8 mouse cellular contexts compared by ENCODE assay signal in the genomic region with DNA sequence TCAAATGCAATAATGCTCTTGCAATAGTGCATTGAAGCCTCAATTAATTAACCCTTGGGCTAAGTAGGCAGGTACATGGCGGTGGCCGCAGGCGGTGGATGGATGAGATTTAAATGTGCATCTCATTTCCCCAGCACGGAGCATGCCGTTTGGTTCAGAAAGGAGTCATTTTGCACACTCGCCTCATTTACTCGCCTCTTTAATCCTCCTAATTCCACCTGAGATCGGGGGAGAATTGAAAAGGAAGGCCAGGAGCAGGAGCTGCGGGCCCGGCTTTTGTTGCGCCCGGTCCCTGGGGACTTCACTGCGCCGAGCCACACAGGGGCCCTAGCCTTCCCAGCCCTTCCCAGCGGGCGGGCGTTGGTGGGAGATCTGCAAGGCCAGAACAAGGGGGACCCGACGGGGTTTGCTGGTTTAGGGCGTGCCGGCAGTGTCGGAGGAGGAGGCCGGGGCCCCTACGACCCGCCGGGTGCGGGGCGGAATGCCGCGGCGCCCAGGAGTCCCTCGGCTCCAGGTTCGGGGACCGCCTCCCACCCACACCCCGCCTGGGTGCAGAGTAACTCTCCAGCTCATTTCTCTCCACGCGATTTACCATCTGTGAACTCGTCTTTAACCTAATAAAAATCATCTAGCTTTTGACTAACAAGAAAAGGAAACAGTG.
A peak's percentile ranks its signal among the peaks of the same experiment; 100 is the strongest.
DNase-seq lines count a peak whose midpoint lies in the region; ATAC-seq and TF ChIP-seq lines count a peak whose summit lies in the region.

No protein-coding gene starts in this region.

- H3K27me3 ChIP-seq in lung, postnatal 0 days (replicated peaks; ENCODE audit: insufficient read depth, low read length): peaks cover 28% of the 10 kb centered on the region; the same call in 1 of the 2 replicates
- H3K27me3 ChIP-seq in embryonic facial prominence, embryonic 15.5 days: peaks cover 59% of the 10 kb centered on the region
- H3K27me3 ChIP-seq in hindbrain, embryonic 15.5 days: peaks cover 80% of the 10 kb centered on the region
- peaks cover 77% of the 10 kb centered on the region for H3K27me3 ChIP-seq in neural tube, embryonic 11.5 days (ENCODE audit: control insufficient read depth, insufficient read depth, low read length)

- peak overlapping the region; percentile 29 for H3K4me2 ChIP-seq in lung, postnatal 0 days (replicated peaks; ENCODE audit: low read depth, low read length)
- peak overlapping the region; percentile 52 for H3K4me2 ChIP-seq in embryonic facial prominence, embryonic 15.5 days (replicated peaks)
- peak overlapping the region; percentile 46 for H3K4me2 ChIP-seq in hindbrain, embryonic 15.5 days
- H3K4me2 ChIP-seq in neural tube, embryonic 11.5 days (ENCODE audit: low read depth): peak overlapping the region; percentile 36

- TF ChIP-seq CTCF in lung, postnatal 0 days (IDR thresholded peaks at IDR 0.05): no peak

- 2% methylated on average over 38 of the region's 38 CpGs for WGBS in lung, postnatal 0 days
- 2% methylated on average over 38 of the region's 38 CpGs for WGBS in embryonic facial prominence, embryonic 15.5 days
- WGBS in hindbrain, embryonic 15.5 days: under 1% methylated on average over 38 of the region's 38 CpGs
- WGBS in neural tube, embryonic 11.5 days: under 1% methylated on average over 38 of the region's 38 CpGs

- no peaks in the 10 kb centered on the region for H3K36me3 ChIP-seq in lung, postnatal 0 days (ENCODE audit: insufficient read depth, low read length)
- no peaks in the 10 kb centered on the region for H3K36me3 ChIP-seq in embryonic facial prominence, embryonic 15.5 days
- no peaks in the 10 kb centered on the region for H3K36me3 ChIP-seq in hindbrain, embryonic 15.5 days
- no peaks in the 10 kb centered on the region for H3K36me3 ChIP-seq in neural tube, embryonic 11.5 days (ENCODE audit: control insufficient read depth, insufficient read depth, low read length)

- H3K9me3 ChIP-seq in lung, postnatal 0 days (ENCODE audit: low read length): no peaks in the 10 kb centered on the region
- H3K9me3 ChIP-seq in embryonic facial prominence, embryonic 15.5 days (replicated peaks): no peaks in the 10 kb centered on the region
- H3K9me3 ChIP-seq in hindbrain, embryonic 15.5 days: no peaks in the 10 kb centered on the region
- no peaks in the 10 kb centered on the region for H3K9me3 ChIP-seq in neural tube, embryonic 11.5 days (ENCODE audit: control insufficient read depth, low read length)

- no peak overlapping the region for H3K27ac ChIP-seq in lung, postnatal 0 days (ENCODE audit: low read length)
- no peak overlapping the region for H3K27ac ChIP-seq in embryonic facial prominence, embryonic 15.5 days (replicated peaks)
- peak overlapping the region; percentile 56 for H3K27ac ChIP-seq in hindbrain, embryonic 15.5 days (replicated peaks)
- H3K27ac ChIP-seq in neural tube, embryonic 11.5 days (ENCODE audit: low read depth, low read length): peak overlapping the region; percentile 65

- no peak for ATAC-seq in lung, postnatal 0 days
- no peak for ATAC-seq in embryonic facial prominence, embryonic 15.5 days (ENCODE audit: insufficient number of reproducible peaks, low FRiP score, low TSS enrichment, low read depth)
- peak; percentile 72 for ATAC-seq in hindbrain, embryonic 15.5 days (ENCODE audit: low FRiP score, low read depth)
- peak; percentile 78 for ATAC-seq in neural tube, embryonic 11.5 days (ENCODE audit: insufficient read depth, low FRiP score, low TSS enrichment)
- no peak for ATAC-seq in erythroblast, adult 5-6 weeks (replicated peaks; ENCODE audit: low FRiP score, poor library complexity, severe bottlenecking)

- H3K9ac ChIP-seq in lung, postnatal 0 days (replicated peaks; ENCODE audit: low read depth): no peak overlapping the region
- no peak overlapping the region for H3K9ac ChIP-seq in embryonic facial prominence, embryonic 15.5 days
- H3K9ac ChIP-seq in hindbrain, embryonic 15.5 days: no peak overlapping the region
- H3K9ac ChIP-seq in neural tube, embryonic 11.5 days (ENCODE audit: low read length): peak overlapping the region; percentile 11; the same call in 1 of the 2 replicates

- peak overlapping the region; percentile 18 for H3K4me3 ChIP-seq in lung, postnatal 0 days (ENCODE audit: low read depth, low read length)
- H3K4me3 ChIP-seq in embryonic facial prominence, embryonic 15.5 days (replicated peaks): peak overlapping the region; percentile 33
- peak overlapping the region; percentile 18; the same call in 1 of the 2 replicates for H3K4me3 ChIP-seq in hindbrain, embryonic 15.5 days
- H3K4me3 ChIP-seq in neural tube, embryonic 11.5 days (ENCODE audit: low read depth, low read length): peak overlapping the region; percentile 15; the same call in 1 of the 2 replicates

- no peak for TF ChIP-seq EP300 in lung, postnatal 0 days (IDR thresholded peaks at IDR 0.05)

- no peak for DNase-seq in lung, postnatal 0 days (ENCODE audit: low spot score)
- DNase-seq in lung, adult 18-20 months: no peak
- peak; percentile 59 for DNase-seq in neural tube, embryonic 11.5 days (ENCODE audit: low spot score)
- no peak for DNase-seq in spleen, postnatal 4 days (ENCODE audit: low spot score in 2 of 2)
- DNase-seq in thymus, postnatal 25 days: no peak

- peaks cover 8% of the 10 kb centered on the region for H3K4me1 ChIP-seq in lung, postnatal 0 days (ENCODE audit: insufficient read depth, low read depth, low read length)
- H3K4me1 ChIP-seq in embryonic facial prominence, embryonic 15.5 days: peaks cover 15% of the 10 kb centered on the region
- peaks cover 16% of the 10 kb centered on the region for H3K4me1 ChIP-seq in hindbrain, embryonic 15.5 days (replicated peaks)
- H3K4me1 ChIP-seq in neural tube, embryonic 11.5 days (ENCODE audit: control insufficient read depth, insufficient read depth, low read length): peaks cover 8% of the 10 kb centered on the region; the same call in 1 of the 2 replicates

Comparison
In these comparisons a context has a peak if more than half of its experiments do, and no peak if none do; other contexts are left out.
1. ATAC-seq: peak in hindbrain, embryonic 15.5 days (single experiment) and neural tube, embryonic 11.5 days (single experiment); none in lung, postnatal 0 days (single experiment), embryonic facial prominence, embryonic 15.5 days (single experiment) and erythroblast, adult 5-6 weeks (single experiment).
2. H3K27ac ChIP-seq: peak in hindbrain, embryonic 15.5 days (single experiment) and neural tube, embryonic 11.5 days (single experiment); none in lung, postnatal 0 days (single experiment) and embryonic facial prominence, embryonic 15.5 days (single experiment).
3. Peak in every context shown above with its lines, with median percentiles within 50 percentile points of each other: H3K4me2 ChIP-seq and H3K4me3 ChIP-seq.